Mouse (Mus musculus) stomach, postnatal 0 days (tissue): ENCODE measurements around the gene Foxj1.

Experiments used
- CTCF ChIP-seq: IDR thresholded peaks from 2 replicates; pipeline ENCODE4 v1.5.1; 2016; ENCODE audit warnings: antibody characterized with exemption, low read depth, mild to moderate bottlenecking, moderate library complexity
- EP300 ChIP-seq: optimal IDR thresholded peaks from 2 replicates; pipeline ENCODE3; 2016; ENCODE audit warnings: antibody characterized with exemption

GRCm38 (mm10) chr11:116384171-116384570 is 49.0 kb upstream of the Foxj1 start:
- TF ChIP-seq EP300: no peak
- TF ChIP-seq CTCF: no peak
